Mouse (Mus musculus) thymus, adult 2 months (tissue): ENCODE measurements around the gene Egr4.

Source experiments
- CTCF ChIP-seq: fragments of 200-500 bp; IDR thresholded peaks from 2 replicates; pipeline ENCODE4 v1.5.1; 2012; ENCODE audit warnings: mild to moderate bottlenecking, control low read depth, low read length, moderate library complexity, borderline replicate concordance; ENCODE audit not compliant: control insufficient read depth, poor library complexity, insufficient read depth; ENCODE audit errors: extremely low read depth
- POLR2A ChIP-seq: fragments of 200-500 bp; IDR thresholded peaks from 2 replicates; pipeline ENCODE4 v1.6.1; 2012; ENCODE audit warnings: mild to moderate bottlenecking, low read length, control low read depth, moderate library complexity; ENCODE audit not compliant: control insufficient read depth, poor library complexity, insufficient read depth; ENCODE audit errors: extremely low read depth

GRCm38 (mm10) chr6:85489717-85490116, 23.7 kb downstream of the Egr4 start:
- TF ChIP-seq CTCF = no peak
- TF ChIP-seq POLR2A = no peak
